Mouse (Mus musculus) megakaryocyte, embryonic 14.5 days (primary cell): ENCODE measurements around the gene Zfp853.

Source experiments
- FLI1 ChIP-seq: IDR thresholded peaks from 2 replicates; pipeline ENCODE4 v1.6.1; 2012; ENCODE audit warnings: low read length, inconsistent platforms, mixed read lengths
- GATA1 ChIP-seq: IDR thresholded peaks from 3 replicates; pipeline ENCODE4 v1.6.1; 2012; ENCODE audit warnings: mixed read lengths, low read length, inconsistent platforms, borderline replicate concordance

GRCm38 (mm10) chr5:143265409-143265808 lies 28.0 kb downstream of the Zfp853 start:
- no peak for TF ChIP-seq FLI1
- no peak for TF ChIP-seq GATA1
